Mouse (Mus musculus) c-Kit-positive CD71-positive TER-119-negative erythroid progenitor cells, embryonic 14.5 days (primary cell): Measurements from ENCODE around the gene Ppm1b.
A peak's percentile ranks its signal among the peaks of the same experiment; 100 is the strongest.

ENCODE experiments used
- DNase-seq: peaks from one replicate; pipeline ENCODE4 v3.0.0-alpha.2; 2013; ENCODE audit warnings: low read depth

The Ppm1b gene

DNA sequence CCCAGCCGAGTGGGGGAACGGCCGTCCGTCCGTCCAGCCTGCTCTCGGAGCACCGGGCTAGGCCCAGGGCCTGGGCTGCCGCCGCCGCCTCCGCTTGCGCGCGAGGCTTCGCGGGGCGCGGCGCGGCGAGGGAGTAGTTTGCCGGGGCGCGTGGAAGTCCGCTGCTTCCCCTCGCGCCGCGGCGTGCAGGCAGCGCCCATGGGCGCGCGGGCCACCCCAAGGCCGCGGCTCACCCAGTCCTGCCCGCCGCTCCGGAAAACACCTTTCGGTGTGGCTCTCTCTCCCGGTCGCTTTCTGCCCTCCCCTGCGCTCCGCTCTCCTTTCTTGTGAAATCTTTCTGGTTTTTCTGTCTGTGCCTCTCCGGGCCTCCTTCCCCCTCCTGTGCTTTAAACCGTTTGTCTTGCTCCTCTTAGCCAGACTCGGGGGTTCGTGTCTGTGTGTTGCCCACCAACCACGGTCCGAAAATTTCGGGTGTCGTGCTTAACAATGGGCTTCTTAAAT, 1.9 kb downstream of the Ppm1b start:
- DNase-seq: no peak

DNA sequence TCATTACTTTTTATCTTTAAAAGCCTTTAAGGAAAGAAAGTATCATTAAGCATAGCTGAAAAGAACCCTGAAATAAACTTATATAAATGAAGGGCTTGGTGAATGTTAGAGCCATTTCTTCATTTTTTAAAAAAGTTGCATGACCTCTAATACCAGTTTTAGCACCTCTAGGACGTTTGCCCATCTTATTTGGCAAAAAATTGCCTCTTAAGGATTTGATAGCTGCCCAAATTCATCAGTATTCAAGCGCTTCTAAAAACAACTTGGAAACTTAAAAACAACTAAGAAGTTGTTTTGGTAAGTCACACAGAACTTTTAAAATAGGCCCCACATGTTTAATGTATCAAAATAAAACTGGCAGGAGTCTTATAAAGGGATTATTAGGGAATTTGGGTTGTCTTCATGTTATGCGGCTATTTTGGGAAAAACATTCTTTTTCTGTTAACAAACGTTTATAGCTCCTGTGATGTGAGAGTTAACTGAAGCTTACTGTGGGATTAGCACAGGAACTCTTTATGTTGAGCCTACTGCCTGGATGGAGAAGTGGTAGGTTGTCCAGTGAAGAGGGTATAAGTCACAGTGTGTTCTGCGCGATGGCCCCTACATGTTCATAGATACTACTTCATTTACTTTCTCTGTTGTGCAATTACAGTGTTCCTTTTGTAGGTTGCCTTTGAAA, 2.6 kb downstream of the Ppm1b start:
- DNase-seq: no peak

DNA sequence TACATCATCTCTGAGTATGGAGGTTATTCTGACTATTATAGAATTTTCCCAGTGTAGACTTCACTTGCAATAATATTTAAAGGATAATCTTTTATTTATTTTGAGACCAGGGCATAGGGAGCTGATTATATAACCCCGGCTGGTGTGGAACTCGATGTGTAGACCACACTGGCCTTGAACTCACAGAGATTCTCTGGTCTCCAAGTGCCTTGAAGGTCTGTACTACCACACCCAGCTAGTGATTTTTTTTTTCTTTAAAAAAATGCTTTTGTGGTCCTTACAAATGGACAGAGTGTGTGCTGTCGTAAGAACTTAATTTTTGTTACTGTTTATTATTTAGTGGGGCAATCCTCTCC, 3.1 kb downstream of the Ppm1b start:
- no peak for DNase-seq

DNA sequence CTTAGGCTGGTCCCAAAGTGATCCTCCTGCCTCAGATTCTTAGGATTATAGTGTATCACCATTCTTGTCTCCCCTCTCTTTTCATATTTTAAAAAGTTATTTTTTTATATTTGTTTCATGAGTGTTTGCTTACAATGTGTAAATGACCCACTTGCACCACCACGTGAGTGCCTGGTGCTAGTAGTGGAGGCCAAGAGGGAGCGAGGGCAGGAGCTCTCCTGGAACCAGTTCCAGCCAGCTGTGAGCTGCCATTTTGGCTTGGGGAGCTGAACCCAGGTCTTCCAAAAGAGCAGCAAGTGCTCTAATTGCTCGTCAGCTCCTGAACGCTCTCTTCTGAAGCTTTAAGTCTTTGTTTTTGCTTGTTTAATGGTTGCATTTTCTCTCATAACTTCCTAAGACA, 3.6 kb downstream of the Ppm1b start:
- no peak for DNase-seq

DNA sequence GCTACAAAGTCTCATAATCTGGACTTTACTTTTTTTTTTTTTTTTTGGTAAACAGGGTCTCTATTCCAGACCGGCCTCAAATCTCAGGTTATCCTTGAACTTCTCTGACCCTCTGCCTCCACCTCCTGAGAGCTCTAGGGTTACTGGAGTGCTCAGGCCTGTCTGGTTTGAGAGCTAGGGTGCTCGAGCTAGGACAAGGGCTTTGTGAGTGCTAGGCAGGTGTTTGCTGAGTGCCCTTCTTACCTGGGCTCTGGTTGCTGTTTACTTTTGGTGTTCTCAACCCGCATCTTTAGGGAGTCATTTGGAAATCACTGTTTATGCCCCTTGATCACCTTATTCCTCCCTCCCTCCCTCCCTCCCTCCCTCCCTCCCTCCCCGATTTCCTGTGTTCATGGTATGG, 5.5 kb downstream of the Ppm1b start:
- DNase-seq: no peak

DNA sequence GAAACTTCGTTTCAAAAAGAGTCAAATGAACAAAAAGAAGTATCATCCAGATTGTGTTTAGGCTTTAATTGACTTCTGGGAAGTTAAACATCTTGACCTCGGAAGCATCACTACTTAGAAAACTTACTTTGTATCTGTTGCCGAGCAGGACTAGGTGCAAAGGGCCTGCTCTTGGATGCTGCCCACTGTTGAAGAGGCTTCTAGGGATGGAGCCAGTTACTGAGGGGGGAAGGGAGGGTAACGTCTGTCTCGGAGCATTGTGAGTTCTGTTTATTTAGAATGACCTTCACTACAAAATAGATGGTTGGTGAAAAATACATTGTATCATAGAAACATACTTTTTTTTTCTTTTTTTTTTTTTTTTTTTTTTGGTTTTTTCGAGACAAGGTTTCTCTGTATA, 7.1 kb downstream of the Ppm1b start:
- no peak for DNase-seq

DNA sequence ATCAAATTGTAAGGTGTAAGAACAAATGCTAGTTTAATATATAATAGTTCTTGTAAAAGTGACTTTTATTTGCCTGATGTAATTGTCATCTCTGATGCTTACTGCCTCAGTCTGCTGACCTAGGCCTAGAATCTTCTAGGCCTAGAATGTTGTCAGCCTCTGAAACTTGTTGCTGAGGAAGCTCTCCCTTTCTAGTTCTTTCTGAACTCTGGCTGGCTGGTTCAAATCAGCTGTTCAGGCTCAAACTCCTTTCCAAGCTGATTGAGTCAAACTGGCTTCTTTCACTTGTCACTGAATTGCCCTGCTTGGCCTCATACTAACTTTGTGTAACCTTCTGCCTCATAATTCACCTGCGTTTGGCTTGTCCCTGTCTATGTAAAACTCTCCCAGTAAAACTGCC, 9.7 kb downstream of the Ppm1b start:
- DNase-seq: no peak

DNA sequence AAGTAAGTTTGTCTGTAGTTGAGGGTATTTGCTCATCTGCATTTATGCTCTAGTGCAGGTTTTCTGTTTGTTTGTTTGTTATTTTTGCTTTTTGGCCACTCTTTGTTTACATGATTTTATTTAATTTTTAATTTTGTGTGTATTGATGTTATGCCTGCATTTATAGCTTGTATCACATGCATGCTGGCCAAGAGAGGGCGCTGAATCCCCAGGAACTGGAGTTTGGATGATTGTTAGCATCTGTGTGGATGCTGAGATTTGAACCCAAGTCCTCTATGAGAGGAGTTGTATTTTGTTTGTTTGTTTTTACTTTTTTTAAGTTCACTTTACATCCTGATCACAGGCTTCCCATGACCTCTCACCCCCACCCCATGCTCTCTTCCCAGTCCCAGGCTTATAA, 10.5 kb downstream of the Ppm1b start:
- no peak for DNase-seq

DNA sequence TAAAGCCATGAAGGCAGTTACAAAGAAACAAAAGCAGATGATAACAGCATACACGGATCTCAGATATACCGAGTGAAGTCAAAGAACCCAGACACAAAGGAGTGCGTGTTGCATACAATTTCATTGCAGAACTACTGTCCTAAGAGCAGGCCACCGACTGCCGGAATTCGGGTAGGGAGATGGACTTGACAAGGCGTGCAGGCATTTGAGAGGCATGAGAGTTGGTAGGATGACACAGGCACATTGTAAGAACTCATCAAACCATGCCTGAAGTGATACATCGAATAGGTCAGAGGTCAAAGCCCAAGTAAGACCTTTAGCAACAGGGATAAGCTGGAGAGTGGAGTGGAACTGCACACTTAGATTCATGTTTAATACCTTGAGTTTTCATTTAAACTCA, 13.4 kb downstream of the Ppm1b start:
- DNase-seq: no peak

DNA sequence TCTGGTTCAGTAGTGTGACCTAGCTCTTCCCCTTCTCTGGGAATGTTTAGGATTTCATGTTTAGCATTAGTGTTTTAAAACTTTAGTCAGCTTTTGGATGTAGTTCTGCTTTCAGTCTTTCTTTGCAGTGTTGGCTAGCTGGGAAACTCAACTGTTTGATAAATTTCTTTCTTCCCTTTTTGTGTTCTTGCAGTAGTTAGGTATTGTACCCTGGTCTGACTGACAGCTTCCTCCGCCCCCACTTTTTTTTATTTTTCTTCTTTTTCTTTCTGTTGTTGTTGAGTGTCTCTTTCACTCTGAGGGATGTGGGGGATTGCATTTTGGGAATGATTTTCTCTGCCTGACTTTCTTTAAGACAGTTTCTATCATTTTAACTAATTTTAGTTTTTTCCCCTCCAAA, 25.2 kb downstream of the Ppm1b start:
- no peak for DNase-seq

DNA sequence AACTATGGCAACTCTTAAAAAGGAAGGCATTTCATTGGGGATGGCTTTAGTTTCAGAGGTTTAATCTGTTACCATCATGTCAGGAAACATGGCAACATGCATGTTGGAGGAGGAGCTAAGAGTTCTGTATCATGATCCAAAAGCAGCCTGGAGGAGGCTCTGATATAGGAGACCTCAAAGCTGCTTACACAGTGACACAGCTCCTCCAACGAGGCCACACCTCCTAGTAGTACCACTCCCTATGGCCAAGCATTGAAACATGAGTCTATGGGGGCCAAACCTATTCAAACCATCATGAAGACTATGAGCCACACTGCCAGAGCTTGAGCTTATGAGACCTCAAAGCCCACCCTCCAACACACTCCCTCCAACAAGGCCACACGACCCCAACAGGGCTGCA, 26.2 kb downstream of the Ppm1b start:
- DNase-seq: no peak

DNA sequence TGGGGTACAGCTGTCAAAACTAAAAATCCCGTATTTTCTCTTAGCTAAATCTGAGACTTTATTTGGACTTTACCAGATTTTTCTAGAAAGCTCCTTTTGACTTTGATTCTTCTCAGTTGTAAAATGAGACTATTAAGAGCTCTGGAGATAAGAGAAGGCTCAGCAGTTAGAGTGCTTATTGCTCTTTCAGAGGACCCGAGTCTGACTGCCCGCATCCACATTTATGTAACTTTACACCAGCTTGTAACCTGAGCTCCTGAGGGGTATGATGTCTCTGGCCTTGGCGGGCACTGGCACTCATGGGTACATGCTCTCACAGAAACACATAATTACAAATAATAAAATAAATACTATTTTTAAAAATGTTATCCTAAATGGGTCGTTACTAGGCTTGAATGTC, 29.8 kb downstream of the Ppm1b start:
- DNase-seq: no peak

DNA sequence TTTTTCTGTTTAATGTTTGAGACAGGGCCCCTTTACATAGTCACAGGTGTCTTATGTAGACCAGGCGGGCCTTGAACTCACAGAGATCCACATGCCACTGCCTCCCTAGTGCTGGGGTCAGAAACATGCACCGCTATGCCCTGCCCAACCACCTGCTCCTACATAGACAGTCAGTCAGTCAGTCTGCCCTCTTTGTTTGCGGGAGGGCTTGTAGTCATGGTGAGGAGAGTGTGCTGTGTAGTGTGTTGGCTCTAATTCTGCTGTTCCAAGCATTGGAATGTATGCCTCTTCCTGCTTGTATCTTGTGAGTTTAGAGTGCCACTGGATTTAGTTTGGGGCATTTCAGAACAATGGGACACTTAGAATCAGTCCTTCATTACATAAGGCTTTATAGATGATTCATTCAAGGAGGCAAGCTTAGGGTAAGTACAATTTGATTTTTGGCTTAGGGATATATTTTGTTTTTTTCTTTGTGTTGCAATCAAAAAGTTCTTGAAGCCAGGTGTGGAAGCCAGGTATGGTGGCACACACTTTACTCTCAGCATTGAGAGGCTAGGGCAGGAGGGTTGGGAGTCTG, 31.4 kb downstream of the Ppm1b start:
- DNase-seq: no peak

DNA sequence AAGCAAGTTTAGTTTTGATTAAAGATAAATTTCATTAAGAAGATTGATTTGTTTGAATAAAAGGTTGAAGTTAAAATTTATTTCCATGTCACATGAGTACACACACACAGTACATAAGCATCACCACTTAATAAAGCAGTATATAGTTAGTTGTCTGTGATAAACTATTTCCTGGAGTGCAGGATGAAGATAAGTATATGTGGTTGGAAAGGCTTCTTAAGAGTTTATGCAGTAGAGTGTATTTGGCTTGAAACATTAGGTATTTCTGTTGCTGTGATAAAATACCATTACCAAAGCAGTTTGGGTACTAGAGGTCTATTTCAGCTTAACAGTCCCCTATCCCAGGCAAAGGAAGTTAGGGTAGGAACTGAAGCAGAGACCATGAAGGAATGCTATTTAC, 32.0 kb downstream of the Ppm1b start:
- DNase-seq: no peak

DNA sequence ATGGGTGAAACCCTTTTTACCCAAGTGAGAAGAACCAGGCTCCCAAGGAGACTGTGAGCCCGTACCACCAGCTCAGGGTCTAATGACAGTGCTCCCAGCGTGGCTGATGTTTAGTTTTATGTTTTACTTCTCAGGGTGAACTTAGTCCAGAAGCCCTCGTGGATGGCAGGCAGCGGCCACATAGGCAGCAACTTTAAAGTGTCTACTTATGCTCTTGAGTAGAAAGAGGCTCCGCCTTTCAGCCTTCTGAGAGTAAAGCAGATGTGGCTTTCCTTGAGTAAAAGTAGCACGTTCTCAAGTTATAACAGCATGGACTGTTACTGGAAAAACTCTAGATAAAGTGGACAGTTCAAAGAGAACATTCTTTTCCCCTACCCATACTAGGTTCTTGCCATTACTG, 39.3 kb downstream of the Ppm1b start:
- no peak for DNase-seq

DNA sequence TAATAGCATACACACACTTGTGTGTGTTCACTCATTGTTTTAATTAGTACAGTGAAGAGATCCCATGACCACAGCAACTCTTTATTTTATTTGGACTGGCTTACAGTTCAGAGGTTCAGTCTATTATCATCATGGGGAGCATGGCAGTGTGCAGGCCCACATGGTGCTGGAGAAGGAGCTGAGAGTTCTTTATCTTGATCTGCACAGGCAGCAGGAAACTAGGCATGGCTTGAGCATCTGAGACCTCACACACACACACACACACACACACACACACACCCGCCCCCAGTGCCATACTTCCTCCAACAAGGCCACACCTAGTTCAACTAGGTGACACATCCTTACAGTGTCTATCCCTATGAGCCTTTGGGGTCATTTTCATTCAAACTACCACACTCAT, 41.1 kb downstream of the Ppm1b start:
- DNase-seq: no peak

DNA sequence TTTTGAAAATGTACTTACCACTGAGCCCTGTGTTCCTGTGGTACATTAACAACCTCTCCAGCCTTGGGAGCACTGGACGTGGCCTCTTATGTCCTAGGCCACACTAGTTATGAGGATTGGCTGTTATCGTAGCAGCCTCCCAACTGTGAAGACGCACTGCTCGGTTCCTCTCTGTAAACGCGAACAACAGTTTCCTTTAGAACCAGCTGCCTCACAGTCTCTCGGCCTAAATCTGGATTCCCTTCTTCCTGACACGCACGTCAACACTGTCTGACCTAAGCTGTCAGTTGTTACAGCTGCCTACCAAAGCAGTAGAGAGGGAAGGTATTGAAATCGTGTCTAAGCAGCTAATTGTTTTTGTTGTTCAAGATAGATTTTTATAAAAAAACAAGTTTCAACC, 43.1 kb downstream of the Ppm1b start:
- DNase-seq: no peak

DNA sequence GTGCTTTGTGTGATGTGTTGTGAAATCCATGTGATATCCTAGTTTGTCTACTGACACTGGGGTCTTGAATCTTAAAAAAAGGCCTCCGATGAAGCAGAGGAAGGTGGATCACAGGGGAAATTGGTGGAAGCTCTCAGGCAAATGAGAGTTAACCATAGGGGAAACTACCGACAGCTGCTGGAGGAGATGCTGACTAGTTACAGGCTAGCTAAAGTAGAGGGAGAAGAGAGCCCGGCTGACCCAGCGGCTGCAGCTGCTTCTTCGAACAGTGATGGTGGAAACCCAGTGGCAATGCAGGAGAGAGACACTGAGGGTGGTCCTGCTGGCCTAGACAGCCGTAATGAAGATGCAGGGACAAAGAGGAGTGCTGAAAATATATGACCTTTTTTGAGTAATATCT, 56.9 kb downstream of the Ppm1b start:
- no peak for DNase-seq

DNA sequence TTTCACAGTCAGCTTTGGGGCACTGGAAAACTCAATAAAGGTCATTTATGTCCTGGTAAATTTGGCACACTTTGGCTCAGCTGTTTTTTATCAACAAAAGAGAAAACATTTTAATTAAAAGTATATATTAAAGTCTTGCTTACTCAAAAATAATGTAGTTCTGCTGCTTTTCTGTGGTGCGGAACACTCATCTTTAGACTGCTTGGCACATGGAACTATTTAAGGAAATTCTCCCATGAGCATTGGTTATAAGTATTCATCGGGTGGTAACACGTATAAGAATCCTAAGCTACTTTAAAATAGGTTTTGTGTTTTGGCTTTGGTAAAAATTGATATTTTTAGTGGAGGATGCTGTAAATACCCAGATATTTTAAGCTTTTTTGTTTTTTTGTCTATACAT, 58.1 kb downstream of the Ppm1b start:
- no peak for DNase-seq

DNA sequence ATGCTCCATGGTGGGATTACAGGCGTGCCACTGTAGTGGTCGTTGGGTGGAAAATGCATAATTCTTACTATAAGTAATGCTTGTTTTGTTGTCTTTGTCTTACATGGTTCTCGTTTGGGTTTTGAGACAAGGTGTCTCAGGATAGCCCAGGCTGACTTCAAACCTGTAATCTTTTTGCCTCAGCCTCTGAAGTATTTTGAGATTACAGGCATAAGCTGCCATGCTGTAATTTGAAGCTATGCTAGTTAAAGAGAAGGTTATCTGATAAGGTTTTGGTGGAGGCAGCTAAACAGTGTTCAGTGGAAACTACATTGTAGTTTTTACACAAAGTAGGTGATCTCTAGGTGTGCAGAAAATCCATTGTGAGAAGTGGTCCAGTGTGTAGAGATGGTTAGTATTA, 61.8 kb downstream of the Ppm1b start:
- DNase-seq: peak; percentile 25

DNA sequence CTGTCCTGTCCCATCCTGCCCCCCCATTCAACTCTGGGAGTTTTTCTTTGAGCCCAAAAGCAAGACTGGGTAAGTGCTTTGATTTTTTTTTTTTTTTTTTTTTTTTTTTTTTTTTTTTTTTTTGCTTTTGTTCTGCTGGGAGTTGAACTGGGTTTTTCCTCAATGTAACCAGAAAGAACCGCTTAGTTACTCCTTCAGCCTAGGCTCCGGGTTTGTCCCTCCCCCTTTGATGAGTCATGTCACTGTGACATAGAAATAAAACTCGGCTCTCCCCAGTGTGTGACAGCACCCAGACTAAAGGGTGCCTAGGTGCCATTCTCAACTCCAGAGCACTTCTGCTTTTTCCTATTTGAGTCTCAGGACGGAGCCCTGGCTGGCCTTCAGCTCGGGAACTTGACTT, 62.3 kb downstream of the Ppm1b start:
- DNase-seq: peak; percentile 31

DNA sequence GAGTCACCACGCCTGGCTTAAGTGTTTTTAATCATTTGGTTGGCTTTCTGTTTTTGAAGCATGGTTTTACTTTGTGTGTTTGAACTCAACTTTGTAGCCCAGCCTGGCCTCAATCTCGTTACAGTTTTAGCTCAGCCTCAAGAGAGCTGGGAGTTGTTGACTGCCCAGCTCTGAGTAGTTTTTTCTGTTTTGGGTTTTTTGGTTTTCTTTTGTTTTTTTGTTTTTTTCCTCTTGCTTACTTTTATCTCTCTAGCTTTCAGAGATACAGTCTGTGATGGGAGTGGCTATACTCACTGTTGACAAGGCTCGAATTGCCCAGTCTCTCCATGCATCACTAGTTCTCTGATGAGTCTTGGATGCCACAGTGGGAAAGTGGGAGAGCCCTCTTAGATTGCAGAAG, 63.8 kb downstream of the Ppm1b start:
- DNase-seq: no peak

DNA sequence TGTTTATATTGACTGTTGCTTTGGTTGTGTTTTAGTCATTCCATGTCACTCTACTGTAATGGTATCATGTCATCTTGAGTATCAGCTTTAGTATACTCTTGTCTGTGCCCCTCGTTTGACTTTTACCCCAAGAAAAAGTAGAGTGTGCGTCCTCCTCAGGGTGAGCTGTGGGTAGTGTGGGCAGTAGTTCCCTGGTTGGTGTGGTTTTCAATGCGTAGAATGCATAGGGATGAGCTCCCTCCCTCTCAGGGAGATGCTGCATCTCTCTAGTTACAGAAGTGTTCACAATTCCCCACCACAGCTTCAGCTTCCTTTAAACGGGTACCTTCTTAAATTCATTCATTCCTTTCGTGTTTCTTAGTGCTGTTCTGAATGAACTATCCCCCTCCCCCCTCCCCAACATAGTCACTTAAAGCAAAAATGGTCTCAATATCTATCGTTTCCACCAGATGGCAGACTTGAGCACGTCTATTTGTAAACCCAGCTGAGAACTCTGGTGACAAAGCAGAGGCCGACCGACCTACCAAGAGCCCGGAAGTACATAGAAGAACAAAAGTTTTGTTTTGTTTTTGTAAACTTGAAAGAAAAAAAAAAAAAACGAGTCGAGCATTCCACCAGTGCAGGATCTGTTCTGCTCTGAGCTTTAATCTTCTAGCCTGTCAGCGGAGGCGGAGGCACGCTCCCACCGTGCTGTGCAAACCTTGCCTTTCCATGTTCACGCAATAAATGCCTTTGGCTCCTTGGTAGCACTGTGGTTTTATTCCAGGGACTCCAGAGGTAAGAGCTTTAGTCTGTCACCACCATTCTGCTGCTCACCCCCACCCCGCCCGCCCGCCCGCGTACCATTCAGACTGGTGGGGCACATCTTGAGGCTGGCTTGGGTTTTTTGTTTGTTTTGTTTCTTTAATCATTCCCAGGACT, 67.0 kb downstream of the Ppm1b start:
- peak; percentile 55 for DNase-seq
